Mouse (Mus musculus) C2C12 (cell line): Measurements from ENCODE around the gene Ppp1r3c. TPM values are rescaled to one million over a fixed set of nuclear protein-coding genes. Genes with fewer than 3 reads are reported as not detected.

ENCODE experiments used
- H3K27me3 ChIP-seq: one replicate; pipeline ENCODE4 v1.6.1; 2011; ENCODE audit not compliant: control insufficient read depth, insufficient read depth, insufficient read length
- H3K36me3 ChIP-seq: one replicate; pipeline ENCODE4 v1.6.1; 2011; ENCODE audit not compliant: control insufficient read depth, insufficient read depth
- H3K4me3 ChIP-seq: one replicate; pipeline ENCODE4 v1.5.1; 2011; ENCODE audit warnings: mild to moderate bottlenecking, control low read depth; ENCODE audit not compliant: poor library complexity, insufficient read depth, severe bottlenecking
- H3K79me2 ChIP-seq: one replicate; pipeline ENCODE4 v1.6.1; 2011; ENCODE audit not compliant: control insufficient read depth, insufficient read depth
- H3K79me3 ChIP-seq: one replicate; pipeline ENCODE4 v1.6.1; 2011; ENCODE audit warnings: low read depth, control low read depth
- H3ac ChIP-seq: one replicate; pipeline ENCODE3; 2011; ENCODE audit warnings: low read depth; ENCODE audit not compliant: control insufficient read depth, insufficient read length
- CEBPB ChIP-seq: IDR thresholded peaks from one replicate; pipeline ENCODE4 v1.6.1; 2011; ENCODE audit warnings: low read depth, mild to moderate bottlenecking, control low read depth, moderate library complexity
- CTCF ChIP-seq: IDR thresholded peaks from one replicate; pipeline ENCODE4 v1.5.1; 2011; ENCODE audit not compliant: control insufficient read depth, insufficient read depth, insufficient read length
- FOSL1 ChIP-seq: IDR thresholded peaks from one replicate; pipeline ENCODE4 v1.8.0; 2011; ENCODE audit warnings: mild to moderate bottlenecking, low read length; ENCODE audit not compliant: poor library complexity, insufficient read depth, severe bottlenecking
- MAX ChIP-seq: IDR thresholded peaks from one replicate; pipeline ENCODE4 v1.6.1; 2011; ENCODE audit warnings: mild to moderate bottlenecking, control low read depth
- MYOD1 ChIP-seq: IDR thresholded peaks from one replicate; pipeline ENCODE4 v1.6.1; 2011; ENCODE audit warnings: low read depth; ENCODE audit not compliant: control insufficient read depth, insufficient read length
- MYOG ChIP-seq: IDR thresholded peaks from one replicate; pipeline ENCODE4 v1.6.1; 2011; ENCODE audit not compliant: control insufficient read depth, insufficient read length; ENCODE audit errors: extremely low read depth
- USF1 ChIP-seq: IDR thresholded peaks from one replicate; pipeline ENCODE4 v1.6.1; 2011; ENCODE audit warnings: low read depth, mild to moderate bottlenecking, control low read depth, moderate library complexity
- polyA plus RNA-seq: library from polyadenylated mRNA; unstranded; fragments of >200 nt; fragmentation: generic; extraction: Trizol; gene quantifications from one replicate; pipeline ENCODE4 v1.2.1, GENCODE M21; 2012; ENCODE audit warnings: missing spikeins

Gene Ppp1r3c
- polyA plus RNA-seq, 1 experiment, result not detected

DNA sequence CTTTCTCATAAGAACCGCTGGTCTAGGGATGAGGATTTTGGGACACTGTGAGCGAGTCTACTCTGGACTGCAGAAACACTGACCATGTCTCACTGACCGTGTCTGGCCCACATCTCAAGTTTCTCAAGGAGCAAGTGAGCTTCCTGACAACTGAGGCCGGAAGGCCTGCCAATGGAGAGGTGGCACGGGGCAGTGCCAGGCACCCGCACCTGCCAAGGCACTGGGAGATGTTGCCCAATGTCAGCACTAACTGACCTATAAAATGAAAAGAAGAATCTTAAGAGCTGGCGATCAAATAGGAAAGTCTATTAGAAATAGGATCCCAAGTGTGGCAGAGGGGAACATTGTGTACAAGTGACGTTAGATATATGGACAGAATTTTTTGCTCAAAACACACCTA, 39.1 kb upstream of the Ppp1r3c start:
- Histone ChIP-seq H3K36me3 (no peaks in the 10 kb centered on the region), H3K27me3 (peaks cover 6% of the 10 kb centered on the region), H3ac (no peak overlapping the region), H3K79me3 (no peaks in the 10 kb centered on the region), H3K79me2 (no peaks in the 10 kb centered on the region), H3K4me3 (no peak overlapping the region)
- no peak for TF ChIP-seq CTCF
- TF ChIP-seq MYOD1, result no peak
- TF ChIP-seq FOSL1, result no peak
- no peak for TF ChIP-seq MYOG

DNA sequence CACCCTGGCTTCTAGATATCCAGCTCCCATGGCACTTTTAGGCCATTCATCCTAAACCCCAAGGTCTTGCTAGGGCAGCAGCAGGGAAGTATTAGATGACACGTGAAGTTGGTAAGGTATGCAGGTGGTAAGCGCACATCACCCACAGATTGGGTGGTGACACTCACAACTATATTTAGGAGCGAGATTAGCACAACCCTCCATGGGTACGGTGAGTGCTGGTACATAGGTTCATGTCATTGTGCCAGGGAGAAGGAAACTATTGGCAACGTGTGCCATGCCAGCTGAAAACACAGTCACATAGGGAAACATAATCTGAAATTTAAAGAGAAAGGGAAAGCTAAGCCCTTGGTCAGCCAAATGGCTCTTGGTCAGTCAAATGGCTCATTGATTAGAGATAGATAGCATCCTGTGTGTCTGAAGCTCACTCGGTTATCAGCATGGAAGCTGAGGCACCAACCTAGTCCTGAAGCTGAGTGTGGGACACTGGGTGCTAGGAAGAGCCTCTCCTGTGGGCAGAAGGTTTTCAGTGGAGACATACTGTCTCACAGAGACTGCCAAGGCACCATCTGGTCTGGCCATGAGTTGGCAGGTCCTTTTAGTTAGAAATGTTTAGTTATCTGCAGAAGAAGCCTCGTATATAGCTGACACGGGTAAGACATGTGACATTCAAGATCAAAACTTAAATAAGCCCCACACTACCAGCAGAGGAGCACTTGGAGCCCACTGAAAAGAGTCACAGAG, 37.4 kb upstream of the Ppp1r3c start:
- TF ChIP-seq USF1 (no peak), FOSL1 (no peak), CEBPB (no peak), MYOD1 (no peak), CTCF (no peak), MYOG (no peak)

DNA sequence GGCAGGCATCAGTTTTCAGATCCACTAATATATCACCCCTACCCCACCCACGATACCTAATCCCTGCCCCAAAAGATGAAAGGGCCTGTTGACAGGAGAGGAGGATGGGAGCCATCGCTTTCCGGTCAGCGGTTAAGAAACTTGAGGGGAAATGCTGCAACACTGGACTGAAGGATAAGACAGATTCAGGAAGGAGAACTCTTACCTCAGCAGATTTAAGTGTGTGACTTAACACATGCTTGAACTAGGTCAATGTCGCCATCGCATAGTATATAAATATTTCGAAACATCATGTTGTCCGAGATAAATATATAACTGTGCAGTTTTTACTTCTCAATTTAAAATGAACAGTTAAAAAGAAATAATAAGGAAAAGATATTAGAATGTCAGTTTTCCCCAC, 31.6 kb upstream of the Ppp1r3c start:
- Histone ChIP-seq H3K79me2 (no peaks in the 10 kb centered on the region), H3K4me3 (no peak overlapping the region), H3K79me3 (no peaks in the 10 kb centered on the region), H3K36me3 (no peaks in the 10 kb centered on the region), H3ac (no peak overlapping the region), H3K27me3 (peaks cover under 1% of the 10 kb centered on the region)
- TF ChIP-seq MAX, result no peak
- no peak for TF ChIP-seq FOSL1
- no peak for TF ChIP-seq CEBPB
- TF ChIP-seq MYOG, result no peak
- TF ChIP-seq CTCF, result no peak
- TF ChIP-seq USF1, result no peak

More for the DNA sequence above, 37.4 kb upstream of the Ppp1r3c start:
- H3K36me3 ChIP-seq, result no peaks in the 10 kb centered on the region
- H3K79me3 ChIP-seq, result no peaks in the 10 kb centered on the region
- H3K79me2 ChIP-seq, result no peaks in the 10 kb centered on the region
- no peak overlapping the region for H3K4me3 ChIP-seq
- H3ac ChIP-seq, result no peak overlapping the region
- H3K27me3 ChIP-seq, result peaks cover 6% of the 10 kb centered on the region

DNA sequence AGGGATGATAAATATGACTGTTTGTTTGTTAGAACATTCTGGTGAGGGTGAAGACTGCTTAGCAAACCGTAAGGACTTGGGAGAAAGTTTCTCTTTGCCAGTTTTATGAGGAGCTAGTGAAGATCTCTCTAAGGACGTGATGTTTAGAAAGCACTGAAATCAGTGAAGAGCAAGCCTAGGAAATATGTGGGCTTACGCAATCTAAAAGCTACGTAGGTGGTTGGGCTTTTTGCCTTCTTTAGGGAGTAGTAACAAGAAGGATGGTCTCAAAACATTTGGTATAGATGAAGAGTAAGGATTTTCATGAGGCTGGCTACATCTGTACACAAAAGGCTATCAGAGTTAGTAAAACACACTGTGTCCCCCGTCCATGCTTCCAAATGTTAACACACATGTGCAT, 28.0 kb upstream of the Ppp1r3c start:
- H3ac ChIP-seq, result no peak overlapping the region
- TF ChIP-seq MAX (no peak), MYOD1 (no peak), CTCF (no peak), FOSL1 (no peak), CEBPB (no peak), MYOG (no peak), USF1 (no peak)
- H3K36me3 ChIP-seq, result no peaks in the 10 kb centered on the region
- no peaks in the 10 kb centered on the region for H3K79me2 ChIP-seq
- no peaks in the 10 kb centered on the region for H3K79me3 ChIP-seq
- H3K4me3 ChIP-seq, result no peak overlapping the region
- H3K27me3 ChIP-seq, result peaks cover 5% of the 10 kb centered on the region

DNA sequence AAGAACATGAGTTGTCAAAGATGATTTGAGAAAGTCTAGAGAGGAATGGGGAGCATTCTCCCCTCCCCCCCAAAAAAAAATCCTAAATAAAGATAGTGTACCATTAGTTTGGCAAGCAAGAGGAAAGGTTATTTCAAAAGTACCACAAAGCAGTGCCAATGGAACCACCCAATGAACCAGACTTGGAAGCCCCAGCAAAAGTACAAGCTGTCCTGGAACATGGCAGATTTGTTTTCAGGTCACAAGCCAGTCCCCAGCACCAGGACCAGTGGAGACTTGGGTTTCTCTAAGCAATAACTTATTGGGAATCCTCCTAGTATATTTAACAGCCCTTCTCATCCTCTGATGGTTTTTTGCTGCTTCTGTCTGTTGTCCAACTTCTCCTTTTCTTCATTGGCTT, 12.5 kb upstream of the Ppp1r3c start:
- TF ChIP-seq USF1 (no peak), CTCF (no peak), MYOG (no peak), CEBPB (no peak), MYOD1 (no peak), FOSL1 (no peak), MAX (no peak)
- Histone ChIP-seq H3K79me3 (no peaks in the 10 kb centered on the region), H3K36me3 (no peaks in the 10 kb centered on the region), H3K4me3 (no peak overlapping the region), H3ac (no peak overlapping the region), H3K79me2 (no peaks in the 10 kb centered on the region), H3K27me3 (no peaks in the 10 kb centered on the region)
